Mouse (Mus musculus): ENCODE measurements around the gene Ranbp3. TPM values are rescaled to one million over a fixed set of nuclear protein-coding genes. Genes with fewer than 3 reads are reported as not detected.

The Ranbp3 gene
- polyA plus RNA-seq, 1 experiment: 70.0 TPM

DNA sequence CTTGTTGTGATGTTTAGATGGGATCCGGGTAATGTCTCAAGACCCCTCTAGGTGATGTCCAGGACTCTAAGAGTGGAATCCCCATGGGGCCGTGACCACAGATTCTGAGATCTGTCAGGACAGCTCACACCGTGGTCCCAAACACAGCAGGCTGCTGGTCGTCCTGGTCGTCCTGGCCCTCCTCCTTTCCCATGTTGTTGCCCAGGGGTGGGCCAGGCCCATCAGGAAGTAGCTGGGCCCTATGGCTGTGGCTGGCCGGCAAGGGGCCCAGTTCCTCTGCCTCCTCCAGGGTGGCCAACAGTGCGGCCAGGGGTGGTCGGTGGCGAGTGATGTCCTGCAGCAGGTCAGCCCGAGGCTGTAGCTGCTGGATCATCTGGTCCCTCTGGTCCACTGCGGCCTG, 42.3 kb downstream of the Ranbp3 start:
- Histone ChIP-seq H3K27me3 (ENCODE audit: control insufficient read depth, insufficient read depth, insufficient read length) (no peaks in the 10 kb centered on the region), H3K4me3 (no peak overlapping the region), H3K79me2 (ENCODE audit: control insufficient read depth, insufficient read depth) (peaks cover 22% of the 10 kb centered on the region), H3K36me3 (ENCODE audit: control insufficient read depth, insufficient read depth) (no peaks in the 10 kb centered on the region), H3ac (ENCODE audit: control insufficient read depth, insufficient read length) (no peak overlapping the region), H3K4me2 (ENCODE audit: low read depth) (no peak overlapping the region)
- TF ChIP-seq MYOD1 (IDR thresholded peaks at IDR 0.05; ENCODE audit: control insufficient read depth in 1 of 3, insufficient read length in 2 of 3, low read depth in 2 of 3): no peak
- TF ChIP-seq POLR2A (IDR thresholded peaks at IDR 0.05; ENCODE audit: insufficient read length, low read depth): no peak
- TF ChIP-seq TCF3 (IDR thresholded peaks at IDR 0.05; ENCODE audit: insufficient read length, low read depth): no peak
- no peak for TF ChIP-seq SRF (IDR thresholded peaks at IDR 0.05; ENCODE audit: control insufficient read depth, insufficient read length, low read depth)
- TF ChIP-seq CEBPB (IDR thresholded peaks at IDR 0.05; ENCODE audit: insufficient read depth, poor library complexity, severe bottlenecking): no peak
- TF ChIP-seq MAX (IDR thresholded peaks at IDR 0.05; ENCODE audit: low read depth): no peak
- no peak for TF ChIP-seq MYOG (IDR thresholded peaks at IDR 0.05; ENCODE audit: control insufficient read depth in 1 of 3, insufficient read depth in 1 of 3, insufficient read length in 2 of 3, low read depth in 2 of 3)
- TF ChIP-seq TCF12 (IDR thresholded peaks at IDR 0.05; ENCODE audit: insufficient read depth, poor library complexity, severe bottlenecking): no peak
- TF ChIP-seq E2F4 (IDR thresholded peaks at IDR 0.05; ENCODE audit: insufficient read depth): no peak
- TF ChIP-seq POLR2AphosphoS2 (IDR thresholded peaks at IDR 0.05; ENCODE audit: insufficient read length, low read depth): no peak
- no peak for TF ChIP-seq USF1 (IDR thresholded peaks at IDR 0.05; ENCODE audit: low read depth)

GRCm38 (mm10) chr17:56715914-56716654, 43.0 kb downstream of the Ranbp3 start:
- peak overlapping the region; percentile 93 for H3K4me3 ChIP-seq
- no peaks in the 10 kb centered on the region for H3K36me3 ChIP-seq (ENCODE audit: control insufficient read depth, insufficient read depth)
- peaks cover 22% of the 10 kb centered on the region for H3K79me2 ChIP-seq (ENCODE audit: control insufficient read depth, insufficient read depth)
- no peak for TF ChIP-seq USF1 (IDR thresholded peaks at IDR 0.05; ENCODE audit: low read depth)
- no peak for TF ChIP-seq MAX (IDR thresholded peaks at IDR 0.05; ENCODE audit: low read depth)
- TF ChIP-seq SRF (IDR thresholded peaks at IDR 0.05; ENCODE audit: control insufficient read depth, insufficient read length, low read depth): no peak
- no peak for TF ChIP-seq TCF3 (IDR thresholded peaks at IDR 0.05; ENCODE audit: insufficient read length, low read depth)
- TF ChIP-seq POLR2A (IDR thresholded peaks at IDR 0.05; ENCODE audit: insufficient read length, low read depth): no peak
- TF ChIP-seq CEBPB (IDR thresholded peaks at IDR 0.05; ENCODE audit: insufficient read depth, poor library complexity, severe bottlenecking): no peak
- no peak for TF ChIP-seq E2F4 (IDR thresholded peaks at IDR 0.05; ENCODE audit: insufficient read depth)
- no peak for TF ChIP-seq REST (IDR thresholded peaks at IDR 0.05; ENCODE audit: insufficient read depth, insufficient read length)
- no peak for TF ChIP-seq MYOG (IDR thresholded peaks at IDR 0.05; ENCODE audit: control insufficient read depth in 1 of 3, insufficient read depth in 1 of 3, insufficient read length in 2 of 3, low read depth in 2 of 3)
- TF ChIP-seq MYOD1 (IDR thresholded peaks at IDR 0.05; ENCODE audit: control insufficient read depth in 1 of 3, insufficient read length in 2 of 3, low read depth in 2 of 3): no peak
- TF ChIP-seq POLR2AphosphoS2 (IDR thresholded peaks at IDR 0.05; ENCODE audit: insufficient read length, low read depth): no peak
- TF ChIP-seq TCF12 (IDR thresholded peaks at IDR 0.05; ENCODE audit: insufficient read depth, poor library complexity, severe bottlenecking): no peak
- H3ac ChIP-seq (ENCODE audit: control insufficient read depth, insufficient read length): peak overlapping the region; percentile 77
- H3K4me2 ChIP-seq (ENCODE audit: low read depth): peak overlapping the region; percentile 82
- H3K27me3 ChIP-seq (ENCODE audit: control insufficient read depth, insufficient read depth, insufficient read length): no peaks in the 10 kb centered on the region

GRCm38 (mm10) chr17:56716655-56717362, 43.7 kb downstream of the Ranbp3 start:
- TF ChIP-seq MAX (IDR thresholded peaks at IDR 0.05; ENCODE audit: low read depth): no peak
- peak in 1 of 3 experiments; percentile 14 for TF ChIP-seq MYOG (IDR thresholded peaks at IDR 0.05; ENCODE audit: control insufficient read depth in 1 of 3, insufficient read depth in 1 of 3, insufficient read length in 2 of 3, low read depth in 2 of 3)
- TF ChIP-seq SRF (IDR thresholded peaks at IDR 0.05; ENCODE audit: control insufficient read depth, insufficient read length, low read depth): peak; percentile 44
- no peak for TF ChIP-seq USF1 (IDR thresholded peaks at IDR 0.05; ENCODE audit: low read depth)
- TF ChIP-seq REST (IDR thresholded peaks at IDR 0.05; ENCODE audit: insufficient read depth, insufficient read length): no peak
- peak in 1 of 3 experiments; percentile 71 for TF ChIP-seq MYOD1 (IDR thresholded peaks at IDR 0.05; ENCODE audit: control insufficient read depth in 1 of 3, insufficient read length in 2 of 3, low read depth in 2 of 3)
- peak; percentile 63 for TF ChIP-seq POLR2AphosphoS2 (IDR thresholded peaks at IDR 0.05; ENCODE audit: insufficient read length, low read depth)
- TF ChIP-seq POLR2A (IDR thresholded peaks at IDR 0.05; ENCODE audit: insufficient read length, low read depth): peak; percentile 74
- H3K27me3 ChIP-seq (ENCODE audit: control insufficient read depth, insufficient read depth, insufficient read length): no peaks in the 10 kb centered on the region
- H3ac ChIP-seq (ENCODE audit: control insufficient read depth, insufficient read length): peak overlapping the region; percentile 77
- H3K4me2 ChIP-seq (ENCODE audit: low read depth): peak overlapping the region; percentile 89
- peaks cover 22% of the 10 kb centered on the region for H3K79me2 ChIP-seq (ENCODE audit: control insufficient read depth, insufficient read depth)
- no peaks in the 10 kb centered on the region for H3K36me3 ChIP-seq (ENCODE audit: control insufficient read depth, insufficient read depth)
- peak overlapping the region; percentile 93 for H3K4me3 ChIP-seq

DNA sequence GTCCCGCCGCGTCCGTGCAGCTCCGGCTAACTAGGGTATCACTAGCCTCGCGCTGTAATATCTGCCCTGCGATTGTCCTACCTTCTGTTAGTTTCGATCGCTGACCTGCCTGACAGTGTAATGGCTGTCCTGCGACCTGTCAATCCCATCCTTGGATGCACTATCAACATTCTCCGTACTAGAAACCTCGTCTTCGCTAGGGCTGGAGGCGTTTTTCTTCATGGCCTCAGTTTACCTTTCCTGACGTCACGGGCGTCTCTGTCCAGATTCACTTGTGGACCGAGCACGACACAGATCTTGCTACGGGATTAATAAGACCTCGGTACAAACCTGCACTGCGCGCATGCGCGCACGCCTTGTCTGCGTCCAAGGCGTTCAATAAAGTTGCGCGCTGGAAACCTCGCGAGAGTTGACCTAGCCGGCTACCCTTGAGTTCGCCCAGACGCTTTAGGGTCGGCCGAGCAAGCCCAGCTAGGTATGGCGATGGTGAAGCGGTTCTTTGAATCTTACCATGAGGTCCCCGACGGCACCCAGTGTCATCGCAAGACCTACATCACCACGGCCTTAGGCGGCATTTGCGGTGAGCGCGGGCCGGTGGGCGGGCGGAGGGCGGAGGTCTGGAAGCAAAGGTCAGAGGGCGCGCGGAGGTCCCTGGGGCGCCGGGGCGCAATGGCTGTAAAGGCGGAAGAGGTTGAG, 44.4 kb downstream of the Ranbp3 start, which contains the start of the genes Ndufa11 and Vmac:
Ndufa11 (plus strand) TSS at position 405 of the 696 bp plus-strand sequence.
Vmac (minus strand) TSS at position 660 of the 696 bp plus-strand sequence.
- Histone ChIP-seq H3K36me3 (ENCODE audit: control insufficient read depth, insufficient read depth) (no peaks in the 10 kb centered on the region), H3K27me3 (ENCODE audit: control insufficient read depth, insufficient read depth, insufficient read length) (no peaks in the 10 kb centered on the region), H3K4me2 (ENCODE audit: low read depth) (peak within 1 kb of the TSS; percentile 93), H3K4me3 (peak within 1 kb of the TSS; percentile 93), H3K79me2 (ENCODE audit: control insufficient read depth, insufficient read depth) (peaks cover 22% of the 10 kb centered on the region), H3ac (ENCODE audit: control insufficient read depth, insufficient read length) (peak within 1 kb of the TSS; percentile 77)
- peak; percentile 89 for TF ChIP-seq POLR2AphosphoS2 (IDR thresholded peaks at IDR 0.05; ENCODE audit: insufficient read length, low read depth)
- TF ChIP-seq POLR2A (IDR thresholded peaks at IDR 0.05; ENCODE audit: insufficient read length, low read depth): peak; percentile 96
- TF ChIP-seq MYOD1 (IDR thresholded peaks at IDR 0.05; ENCODE audit: control insufficient read depth in 1 of 3, insufficient read length in 2 of 3, low read depth in 2 of 3): peak in 1 of 3 experiments; percentile 8
- no peak for TF ChIP-seq TCF12 (IDR thresholded peaks at IDR 0.05; ENCODE audit: insufficient read depth, poor library complexity, severe bottlenecking)
